Mouse (Mus musculus) forebrain, embryonic 14.5 days (tissue): Measurements from ENCODE around the gene Olfr777. TPM values are rescaled to one million over a fixed set of nuclear protein-coding genes. Genes with fewer than 3 reads are reported as not detected.
"Not testable (repeated sequence)": the region's sequence is repeated elsewhere in the genome, so short reads cannot be mapped to it uniquely, and the experiment has no call there.

ENCODE experiments used
- ATAC-seq: fragments of 200-750 bp; cut with Nextera tagmentation; 2 replicates; pipeline ENCODE4 v1.8.0; 2017; ENCODE audit warnings: mild to moderate bottlenecking, moderate library complexity
- DNase-seq: peaks from one replicate; pipeline ENCODE4 v3.0.0-alpha.2; 2015; ENCODE audit warnings: low spot score
- H3K27ac ChIP-seq: fragments of 300-500 bp; sonication (generic); 2 replicates; pipeline ENCODE4 v1.5.1; 2014; ENCODE audit warnings: low read depth, mild to moderate bottlenecking, control low read depth, low read length, moderate library complexity
- H3K27me3 ChIP-seq: fragments of 300-500 bp; sonication (generic); replicated peaks from 2 replicates; pipeline ENCODE4 v1.6.1; 2014; ENCODE audit warnings: low read length, control low read depth, mixed read lengths; ENCODE audit not compliant: control insufficient read depth, insufficient read depth
- H3K36me3 ChIP-seq: fragments of 300-500 bp; sonication (generic); 2 replicates; pipeline ENCODE4 v1.6.1; 2014; ENCODE audit warnings: low read length, control low read depth; ENCODE audit not compliant: control insufficient read depth, insufficient read depth
- H3K4me1 ChIP-seq: fragments of 300-500 bp; sonication (generic); 2 replicates; pipeline ENCODE4 v1.6.1; 2014; ENCODE audit warnings: antibody characterized with exemption, low read length, control low read depth; ENCODE audit not compliant: control insufficient read depth, insufficient read depth
- H3K4me2 ChIP-seq: fragments of 300-500 bp; sonication (generic); 2 replicates; pipeline ENCODE4 v1.6.1; 2014; ENCODE audit warnings: mild to moderate bottlenecking, control low read depth, low read length
- H3K4me3 ChIP-seq: fragments of 300-500 bp; sonication (generic); 2 replicates; pipeline ENCODE4 v1.5.1; 2014; ENCODE audit warnings: low read depth, low read length, control low read depth
- H3K9ac ChIP-seq: fragments of 300-500 bp; sonication (generic); 2 replicates; pipeline ENCODE4 v1.6.1; 2014; ENCODE audit warnings: mild to moderate bottlenecking, low read length, control low read depth, moderate library complexity
- H3K9me3 ChIP-seq: fragments of 300-500 bp; sonication (generic); replicated peaks from 2 replicates; pipeline ENCODE4 v1.6.1; 2016; ENCODE audit warnings: low read length, control low read depth, mixed read lengths; ENCODE audit not compliant: control insufficient read depth
- WGBS: fragments of 180-500 bp; shearing (Covaris S2); extraction: QIAGEN DNeasy Blood & Tissue Kit; methylation state at CpG from one replicate; pipeline ENCODE4 v1.1.7; 2014; 5-methylcytosine and 5-hydroxymethylcytosine counted together
- polyA plus RNA-seq: library from polyadenylated mRNA; unstranded; fragments of >200 nt; fragmentation: Nextera tagmentation; extraction: Ambion mirVana; gene quantifications from 2 replicates; pipeline ENCODE4 v1.2.1, GENCODE M21; 2014

Gene Olfr777
- not detected in 2 replicates for polyA plus RNA-seq

- no peak for ATAC-seq
- 92% methylated on average over 2 of the region's 2 CpGs for WGBS
These were observed at the start of gene Olfr777 for GRCm38 (mm10) chr10:129271081-129271535. Gene Olfr777 (minus strand): TSS chr10:129271485.

DNA sequence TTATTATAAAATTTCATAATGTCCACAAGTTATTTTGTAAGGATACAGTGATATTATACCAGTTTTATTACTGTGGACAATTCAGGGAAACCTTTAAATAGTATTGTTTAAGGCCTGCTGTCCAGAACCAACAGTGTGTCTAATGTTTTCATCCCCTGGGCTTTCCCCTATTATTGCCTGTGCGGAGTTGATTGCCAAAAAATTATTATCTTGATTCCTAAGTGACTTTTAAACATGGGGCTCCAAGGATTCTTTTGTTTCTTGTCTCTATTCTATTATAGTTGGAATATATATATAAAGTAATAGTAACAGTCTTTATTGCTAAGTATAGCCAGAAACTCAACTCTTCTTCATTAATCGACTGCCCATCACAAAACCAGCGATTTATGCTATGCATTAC, 46.5 kb upstream of the Olfr777 start, which contains the start of gene Olfr780:
TSS of gene Olfr780 (plus strand) at position 301 of the 400 bp plus-strand sequence.
- ATAC-seq (no peak), DNase-seq (no peak)
- Histone ChIP-seq H3K4me3 (no peak within 1 kb of the TSS), H3K4me2 (no peak within 1 kb of the TSS), H3K9me3 (no peaks in the 10 kb centered on the region), H3K9ac (no peak within 1 kb of the TSS), H3K27ac (no peak within 1 kb of the TSS), H3K36me3 (no peaks in the 10 kb centered on the region), H3K4me1 (no peaks in the 10 kb centered on the region), H3K27me3 (no peaks in the 10 kb centered on the region)
- WGBS = 91% methylated on average over 3 of the region's 3 CpGs

More at GRCm38 (mm10) chr10:129271081-129271535, at the start of gene Olfr777:
- no peak for DNase-seq
- Histone ChIP-seq H3K4me2 (no peak within 1 kb of the TSS), H3K27me3 (no peaks in the 10 kb centered on the region), H3K9me3 (no peaks in the 10 kb centered on the region), H3K36me3 (no peaks in the 10 kb centered on the region), H3K27ac (no peak within 1 kb of the TSS), H3K9ac (no peak within 1 kb of the TSS), H3K4me3 (no peak within 1 kb of the TSS), H3K4me1 (no peaks in the 10 kb centered on the region)

- not testable (repeated sequence) for H3K27me3 ChIP-seq, H3K27ac ChIP-seq, H3K36me3 ChIP-seq, ATAC-seq, DNase-seq, H3K4me1 ChIP-seq, H3K9ac ChIP-seq, H3K9me3 ChIP-seq, H3K4me3 ChIP-seq, H3K4me2 ChIP-seq
- WGBS = no CpG with 5 or more reads among the region's 1 CpGs
These were observed 42.2 kb upstream of the Olfr777 start for GRCm38 (mm10) chr10:129313521-129313920.

GRCm38 (mm10) chr10:129312973-129313372, 41.7 kb upstream of the Olfr777 start:
- WGBS = 65% methylated on average over 1 of the region's 1 CpGs
- not testable (repeated sequence) for DNase-seq, ATAC-seq, H3K36me3 ChIP-seq, H3K27me3 ChIP-seq, H3K9ac ChIP-seq, H3K27ac ChIP-seq, H3K4me3 ChIP-seq, H3K9me3 ChIP-seq, H3K4me2 ChIP-seq, H3K4me1 ChIP-seq

DNA sequence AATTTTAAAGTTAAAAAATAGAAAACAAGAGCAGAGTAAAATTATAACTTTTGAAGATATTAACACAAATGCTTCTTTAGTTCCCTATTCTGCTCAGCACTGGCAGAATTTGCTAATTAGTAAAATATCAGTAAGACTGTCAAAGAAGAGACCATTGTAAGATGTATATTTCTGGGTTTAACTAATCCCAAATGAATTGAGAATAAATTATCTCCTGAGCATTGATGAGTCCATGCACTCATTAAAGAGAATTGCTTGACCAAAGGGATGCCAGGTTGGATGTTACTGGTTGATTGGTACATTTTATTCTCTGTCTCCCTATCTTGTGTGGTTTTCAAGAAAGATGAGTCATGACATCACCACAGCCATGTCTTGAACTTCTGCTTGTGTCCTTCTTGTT, 12.5 kb downstream of the Olfr777 start, which contains the start of gene Olfr776:
TSS of gene Olfr776 (plus strand) at position 301 of the 400 bp plus-strand sequence.
- DNase-seq = no peak
- Histone ChIP-seq H3K9ac (no peak within 1 kb of the TSS), H3K4me1 (no peaks in the 10 kb centered on the region), H3K27me3 (no peaks in the 10 kb centered on the region), H3K9me3 (no peaks in the 10 kb centered on the region), H3K4me3 (no peak within 1 kb of the TSS), H3K27ac (no peak within 1 kb of the TSS), H3K4me2 (no peak within 1 kb of the TSS), H3K36me3 (no peaks in the 10 kb centered on the region)
- no peak for ATAC-seq

- 79% methylated on average over 3 of the region's 3 CpGs for WGBS
- Histone ChIP-seq H3K27me3 (no peaks in the 10 kb centered on the region), H3K27ac (no peak within 1 kb of the TSS), H3K36me3 (no peaks in the 10 kb centered on the region), H3K4me2 (no peak within 1 kb of the TSS), H3K4me3 (no peak within 1 kb of the TSS), H3K9ac (no peak within 1 kb of the TSS), H3K4me1 (no peaks in the 10 kb centered on the region), H3K9me3 (no peaks in the 10 kb centered on the region)
- DNase-seq (no peak), ATAC-seq (no peak)
These were observed 23.2 kb downstream of the Olfr777 start, which contains the start of gene Olfr775 for GRCm38 (mm10) chr10:129248112-129248511. Gene Olfr775 (plus strand): TSS chr10:129248412.

DNA sequence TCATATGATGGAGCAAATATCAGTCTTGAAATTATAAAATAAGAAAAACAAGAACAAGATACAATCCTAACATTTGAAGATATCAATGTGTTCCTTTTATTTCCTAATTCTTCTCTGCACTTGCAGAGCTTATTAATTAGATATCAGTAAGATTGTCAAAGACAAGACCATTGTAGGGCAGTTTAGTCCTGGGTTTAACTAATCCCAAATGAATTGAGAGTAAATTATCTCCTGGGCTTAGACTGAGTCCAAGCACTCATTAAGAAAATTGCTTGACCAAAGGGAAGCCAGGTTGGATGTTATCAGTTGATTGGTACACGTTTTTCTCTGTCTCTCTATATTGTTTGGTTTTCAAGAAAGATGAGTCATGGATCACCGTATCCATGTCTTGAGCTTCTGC, 35.4 kb downstream of the Olfr777 start, which contains the start of gene Olfr774:
TSS of gene Olfr774 (plus strand) at position 301 of the 400 bp plus-strand sequence.
- WGBS = 73% methylated on average over 2 of the region's 2 CpGs
- Histone ChIP-seq H3K4me1 (no peaks in the 10 kb centered on the region), H3K36me3 (no peaks in the 10 kb centered on the region), H3K4me2 (no peak within 1 kb of the TSS), H3K9ac (no peak within 1 kb of the TSS), H3K27ac (no peak within 1 kb of the TSS), H3K4me3 (no peak within 1 kb of the TSS), H3K9me3 (no peaks in the 10 kb centered on the region), H3K27me3 (no peaks in the 10 kb centered on the region)
- ATAC-seq = no peak
- DNase-seq = no peak

GRCm38 (mm10) chr10:129230737-129231136, 40.5 kb downstream of the Olfr777 start:
- Histone ChIP-seq H3K4me2 (no peak overlapping the region), H3K27ac (no peak overlapping the region), H3K9ac (no peak overlapping the region), H3K27me3 (no peaks in the 10 kb centered on the region), H3K36me3 (no peaks in the 10 kb centered on the region), H3K4me3 (no peak overlapping the region), H3K4me1 (no peaks in the 10 kb centered on the region), H3K9me3 (no peaks in the 10 kb centered on the region)
- DNase-seq (no peak), ATAC-seq (no peak)
- WGBS = 80% methylated on average over 1 of the region's 1 CpGs
